Mouse (Mus musculus) small intestine, adult 2 months (tissue): Measurements from ENCODE around the gene Trappc1. TPM values are rescaled to one million over a fixed set of nuclear protein-coding genes. Genes with fewer than 3 reads are reported as not detected.

ENCODE experiments used
- H3K27ac ChIP-seq: fragments of 200-500 bp; 2 replicates; pipeline ENCODE4 v1.5.1; 2012; ENCODE audit warnings: low read depth, low read length, control low read depth, inconsistent platforms; ENCODE audit not compliant: insufficient read depth
- H3K27me3 ChIP-seq: fragments of 200-500 bp; 2 replicates; pipeline ENCODE4 v1.6.1; 2012; ENCODE audit warnings: mild to moderate bottlenecking, moderate library complexity, low read length, inconsistent platforms; ENCODE audit not compliant: control insufficient read depth, insufficient read depth
- H3K36me3 ChIP-seq: fragments of 200-500 bp; 2 replicates; pipeline ENCODE4 v1.6.1; 2012; ENCODE audit warnings: mild to moderate bottlenecking, low read length, control low read depth, inconsistent platforms; ENCODE audit not compliant: control insufficient read depth, insufficient read depth
- H3K4me1 ChIP-seq: fragments of 200-500 bp; 2 replicates; pipeline ENCODE4 v1.6.1; 2012; ENCODE audit warnings: low read length, inconsistent platforms, mixed read lengths; ENCODE audit not compliant: control insufficient read depth, insufficient read depth, insufficient read length
- H3K4me3 ChIP-seq: fragments of 200-500 bp; 2 replicates; pipeline ENCODE4 v1.5.1; 2012; ENCODE audit warnings: low read depth, mild to moderate bottlenecking, control low read depth, inconsistent platforms, low read length, moderate library complexity
- CTCF ChIP-seq: fragments of 200-500 bp; IDR thresholded peaks from 2 replicates; pipeline ENCODE4 v1.5.1; 2012; ENCODE audit warnings: low read depth, mild to moderate bottlenecking, control low read depth, inconsistent platforms, low read length, moderate library complexity, mixed read lengths; ENCODE audit not compliant: insufficient replicate concordance, insufficient read length; ENCODE audit errors: extremely low read depth
- POLR2A ChIP-seq: fragments of 200-500 bp; IDR thresholded peaks from 2 replicates; pipeline ENCODE4 v1.6.1; 2012; ENCODE audit warnings: low read depth, mild to moderate bottlenecking, control low read depth, inconsistent platforms, low read length, moderate library complexity
- WGBS: fragments of 180-500 bp; shearing (Covaris S2); methylation state at CpG from one replicate; pipeline ENCODE4 v1.1.7; 2018; 5-methylcytosine and 5-hydroxymethylcytosine counted together
- polyA plus RNA-seq: library from polyadenylated mRNA; depleted of rRNA; stranded (reverse); fragments of >200 nt; gene quantifications from 2 replicates; pipeline ENCODE4 v1.2.3, GENCODE M21; 2012

Gene Trappc1
- polyA plus RNA-seq, 1 experiment = 31.7 TPM

GRCm38 (mm10) chr11:69328517-69328916 is 4.7 kb downstream of the Trappc1 start:
- no peaks in the 10 kb centered on the region for H3K36me3 ChIP-seq
- H3K4me3 ChIP-seq = no peak overlapping the region
- peaks cover 13% of the 10 kb centered on the region for H3K4me1 ChIP-seq
- TF ChIP-seq CTCF (no peak), POLR2A (no peak)
- 90% methylated on average over 6 of the region's 6 CpGs for WGBS
- H3K27ac ChIP-seq = no peak overlapping the region
- peaks cover 9% of the 10 kb centered on the region for H3K27me3 ChIP-seq

- Histone ChIP-seq H3K27ac (no peak overlapping the region), H3K27me3 (peaks cover 9% of the 10 kb centered on the region), H3K4me1 (peaks cover 10% of the 10 kb centered on the region; the same call in 1 of the 2 replicates), H3K36me3 (no peaks in the 10 kb centered on the region), H3K4me3 (no peak overlapping the region)
- WGBS = 93% methylated on average over 6 of the region's 6 CpGs
- TF ChIP-seq POLR2A = no peak
- no peak for TF ChIP-seq CTCF
These were observed 7.4 kb downstream of the Trappc1 start for GRCm38 (mm10) chr11:69331152-69331551.

- Histone ChIP-seq H3K27me3 (peaks cover 2% of the 10 kb centered on the region; the same call in 1 of the 2 replicates), H3K27ac (no peak overlapping the region), H3K36me3 (no peaks in the 10 kb centered on the region), H3K4me1 (0 out of 2 replicates have a peak, but pooled peaks cover 6% of the 10 kb centered on the region), H3K4me3 (peak overlapping the region; percentile 80)
- 1% methylated on average over 24 of the region's 24 CpGs for WGBS
- TF ChIP-seq POLR2A = no peak; the same call in 1 of the 2 replicates
- 0 out of 2 replicates have a peak, but pooled peaks have one; percentile 9 for TF ChIP-seq CTCF
These were observed 8.2 kb downstream of the Trappc1 start for GRCm38 (mm10) chr11:69331929-69332405.

- H3K4me1 ChIP-seq = 0 out of 2 replicates have a peak, but pooled peaks cover 6% of the 10 kb centered on the region
- TF ChIP-seq POLR2A = no peak
- no peak for TF ChIP-seq CTCF
- WGBS = 29% methylated on average over 8 of the region's 8 CpGs
- H3K27ac ChIP-seq = no peak overlapping the region
- no peak overlapping the region for H3K4me3 ChIP-seq
- no peaks in the 10 kb centered on the region for H3K36me3 ChIP-seq
- H3K27me3 ChIP-seq = no peaks in the 10 kb centered on the region
These were observed 9.0 kb downstream of the Trappc1 start for GRCm38 (mm10) chr11:69332713-69333253.

GRCm38 (mm10) chr11:69333922-69334321 is 10.1 kb downstream of the Trappc1 start:
- Histone ChIP-seq H3K27ac (no peak overlapping the region), H3K36me3 (no peaks in the 10 kb centered on the region), H3K27me3 (no peaks in the 10 kb centered on the region), H3K4me1 (0 out of 2 replicates have a peak, but pooled peaks cover 6% of the 10 kb centered on the region), H3K4me3 (no peak overlapping the region)
- TF ChIP-seq POLR2A (no peak), CTCF (no peak; the same call in 1 of the 2 replicates)
- WGBS = 56% methylated on average over 3 of the region's 3 CpGs

GRCm38 (mm10) chr11:69334796-69335195 is 11.0 kb downstream of the Trappc1 start:
- TF ChIP-seq POLR2A (no peak), CTCF (no peak)
- H3K36me3 ChIP-seq = no peaks in the 10 kb centered on the region
- no peak overlapping the region for H3K4me3 ChIP-seq
- WGBS = 72% methylated on average over 4 of the region's 4 CpGs
- no peaks in the 10 kb centered on the region for H3K27me3 ChIP-seq
- H3K4me1 ChIP-seq = 0 out of 2 replicates have a peak, but pooled peaks cover 6% of the 10 kb centered on the region
- no peak overlapping the region for H3K27ac ChIP-seq
